Mouse (Mus musculus) adipocyte (in vitro differentiated cells): ENCODE results near the gene Megf8.

ENCODE experiments used
- DNase-seq: peaks from one replicate; pipeline ENCODE4 v3.0.0-alpha.2; 2016; ENCODE audit warnings: low spot score

The Megf8 gene

GRCm38 (mm10) chr7:25339329-25339728 lies 22.4 kb downstream of the Megf8 start:
- no peak for DNase-seq

GRCm38 (mm10) chr7:25341000-25341784 lies 24.2 kb downstream of the Megf8 start:
- DNase-seq: no peak

GRCm38 (mm10) chr7:25348861-25349260 lies 31.9 kb downstream of the Megf8 start:
- no peak for DNase-seq

GRCm38 (mm10) chr7:25358721-25359206 lies 41.8 kb downstream of the Megf8 start:
- DNase-seq: no peak

GRCm38 (mm10) chr7:25363151-25363550 lies 46.2 kb downstream of the Megf8 start:
- DNase-seq: peak; percentile 7

- no peak for DNase-seq
These were observed 46.7 kb downstream of the Megf8 start for GRCm38 (mm10) chr7:25363632-25364031.

- DNase-seq: no peak
These were observed 49.1 kb downstream of the Megf8 start for GRCm38 (mm10) chr7:25365937-25366625.

GRCm38 (mm10) chr7:25367632-25368293 lies 50.8 kb downstream of the Megf8 start:
- no peak for DNase-seq

GRCm38 (mm10) chr7:25368333-25368732 lies 51.4 kb downstream of the Megf8 start:
- DNase-seq: no peak

- DNase-seq: no peak
These were observed 52.2 kb downstream of the Megf8 start, which contains the start of gene Cnfn for GRCm38 (mm10) chr7:25369058-25369749. Gene Cnfn (minus strand): TSS chr7:25369724.

GRCm38 (mm10) chr7:25372441-25372840 lies 55.5 kb downstream of the Megf8 start:
- peak; percentile 31 for DNase-seq

- peak; percentile 79 for DNase-seq
These were observed 59.6 kb downstream of the Megf8 start for GRCm38 (mm10) chr7:25376556-25376955.

- DNase-seq: peak; percentile 76
These were observed 60.2 kb downstream of the Megf8 start for GRCm38 (mm10) chr7:25377100-25377700.

- peak; percentile 88 for DNase-seq
These were observed 61.5 kb downstream of the Megf8 start for GRCm38 (mm10) chr7:25378181-25379100.

- DNase-seq: no peak
These were observed 62.8 kb downstream of the Megf8 start for GRCm38 (mm10) chr7:25379551-25380351.

GRCm38 (mm10) chr7:25380392-25381283 lies 63.7 kb downstream of the Megf8 start:
- DNase-seq: peak; percentile 34

- DNase-seq: no peak
These were observed 64.3 kb downstream of the Megf8 start for GRCm38 (mm10) chr7:25381284-25381680.

- DNase-seq: no peak
These were observed 65.6 kb downstream of the Megf8 start for GRCm38 (mm10) chr7:25382541-25382940.

- peak; percentile 19 for DNase-seq
These were observed 66.4 kb downstream of the Megf8 start for GRCm38 (mm10) chr7:25383385-25383784.
